ENCODE assay signal across 26 mouse cellular contexts in genomic region chr1:53704164-53704563, GRCm38 (mm10). TPM values are rescaled to one million over a fixed set of nuclear protein-coding genes. Genes with fewer than 3 reads are reported as not detected.
A peak's percentile ranks its signal among the peaks of the same experiment; 100 is the strongest.
DNase-seq lines count a peak whose midpoint lies in the region; ATAC-seq and TF ChIP-seq lines count a peak whose summit lies in the region.
"Had no signal": no experiment of that assay in that cellular context is flagged by ENCODE, and none has a peak within 500 bp of the region (broad histone marks: within the 10 kb centered on the region; RNA-seq: fewer than 3 reads in every experiment).

No protein-coding gene starts in this region.

- H3K27me3 ChIP-seq in intestine, postnatal 0 days (replicated peaks; ENCODE audit: control insufficient read depth, insufficient read depth, low read length) = no peaks in the 10 kb centered on the region
- no peaks in the 10 kb centered on the region for H3K27me3 ChIP-seq in intestine, embryonic 15.5 days (replicated peaks)
- H3K27me3 ChIP-seq: embryonic facial prominence, embryonic 15.5 days; forebrain, embryonic 15.5 days; heart, embryonic 15.5 days; limb, embryonic 12.5 days; liver, embryonic 12.5 days; midbrain, embryonic 13.5 days; Patski had no signal

- H3K9me3 ChIP-seq in intestine, postnatal 0 days (ENCODE audit: control insufficient read depth) = no peaks in the 10 kb centered on the region
- H3K9me3 ChIP-seq in intestine, embryonic 15.5 days = no peaks in the 10 kb centered on the region
- H3K9me3 ChIP-seq: embryonic facial prominence, embryonic 15.5 days; forebrain, embryonic 15.5 days; heart, embryonic 15.5 days; limb, embryonic 12.5 days; liver, embryonic 12.5 days; midbrain, embryonic 13.5 days had no signal

- ATAC-seq in intestine, postnatal 0 days = no peak
- ATAC-seq in intestine, embryonic 15.5 days = no peak
- ATAC-seq: forebrain, embryonic 15.5 days; intestine, embryonic 16.5 days; liver, embryonic 12.5 days; midbrain, embryonic 13.5 days; Patski had no signal

- WGBS in intestine, postnatal 0 days = 91% methylated on average over 5 of the region's 5 CpGs
- 84% methylated on average over 5 of the region's 5 CpGs for WGBS in intestine, embryonic 15.5 days

- intact Hi-C loops in heart, postnatal 25 days (cut with DNase I) = no loop called here

- H3K4me2 ChIP-seq in intestine, postnatal 0 days (replicated peaks; ENCODE audit: low read depth) = no peak overlapping the region
- no peak overlapping the region for H3K4me2 ChIP-seq in intestine, embryonic 15.5 days (replicated peaks)
- H3K4me2 ChIP-seq: embryonic facial prominence, embryonic 15.5 days; forebrain, embryonic 15.5 days; heart, embryonic 15.5 days; hindbrain, embryonic 14.5 days; limb, embryonic 12.5 days; liver, embryonic 12.5 days; midbrain, embryonic 13.5 days had no signal

- peak; percentile 30 for DNase-seq in thymus, postnatal 4 days
- no peak for DNase-seq in thymus, postnatal 0 days (ENCODE audit: low spot score)
- peak; percentile 14 for DNase-seq in T-cell, adult 2 months (ENCODE audit: low spot score)
- no peak for DNase-seq in Muller cell, postnatal 12 days (ENCODE audit: inconsistent ontology term)
- DNase-seq in gastrocnemius, postnatal 25 days = no peak
- no peak for DNase-seq in heart, postnatal 25 days (ENCODE audit: low spot score)
- DNase-seq: adrenal gland, postnatal 14 days; cerebellum, adult 9-10 months; heart, postnatal 4 days; lung, adult 2 months; lung, postnatal 14 days; right cerebral cortex, postnatal 25 days; thymus, adult 18-20 months had no signal

- TF ChIP-seq CTCF in intestine, postnatal 0 days (IDR thresholded peaks at IDR 0.05; ENCODE audit: low read depth) = peak; percentile 28; the same call in 1 of the 2 replicates

- H3K36me3 ChIP-seq in intestine, postnatal 0 days (ENCODE audit: control insufficient read depth, insufficient read depth) = no peaks in the 10 kb centered on the region
- H3K36me3 ChIP-seq in intestine, embryonic 15.5 days = no peaks in the 10 kb centered on the region
- H3K36me3 ChIP-seq: embryonic facial prominence, embryonic 15.5 days; forebrain, embryonic 15.5 days; heart, embryonic 15.5 days; limb, embryonic 12.5 days; liver, embryonic 12.5 days; midbrain, embryonic 13.5 days had no signal

- no peak overlapping the region for H3K27ac ChIP-seq in intestine, postnatal 0 days (ENCODE audit: low read depth, low read length)
- H3K27ac ChIP-seq in intestine, embryonic 15.5 days = no peak overlapping the region
- H3K27ac ChIP-seq: embryonic facial prominence, embryonic 15.5 days; forebrain, embryonic 15.5 days; heart, embryonic 15.5 days; hindbrain, embryonic 14.5 days; limb, embryonic 12.5 days; liver, embryonic 12.5 days; midbrain, embryonic 13.5 days had no signal

- H3K4me3 ChIP-seq in intestine, postnatal 0 days (ENCODE audit: low read depth, low read length) = no peak overlapping the region
- H3K4me3 ChIP-seq in intestine, embryonic 15.5 days (replicated peaks) = no peak overlapping the region
- H3K4me3 ChIP-seq: embryonic facial prominence, embryonic 15.5 days; forebrain, embryonic 15.5 days; heart, embryonic 15.5 days; limb, embryonic 12.5 days; liver, embryonic 12.5 days; midbrain, embryonic 13.5 days had no signal

- H3K4me1 ChIP-seq in intestine, postnatal 0 days (replicated peaks; ENCODE audit: control insufficient read depth, insufficient read depth, low read length) = peaks cover 5% of the 10 kb centered on the region; the same call in 1 of the 2 replicates
- H3K4me1 ChIP-seq in intestine, embryonic 15.5 days (replicated peaks) = no peaks in the 10 kb centered on the region
- H3K4me1 ChIP-seq: limb, embryonic 12.5 days had no signal

- H3K9ac ChIP-seq in intestine, postnatal 0 days (ENCODE audit: low read depth, low read length) = no peak overlapping the region
- no peak overlapping the region for H3K9ac ChIP-seq in intestine, embryonic 15.5 days
- H3K9ac ChIP-seq: embryonic facial prominence, embryonic 15.5 days; forebrain, embryonic 15.5 days; heart, embryonic 15.5 days; hindbrain, embryonic 14.5 days; limb, embryonic 12.5 days; liver, embryonic 12.5 days; midbrain, embryonic 13.5 days had no signal

RNA-seq across cellular contexts. Expression of gene Dnah7a, which starts 2.4 kb away (rescaled TPM):
- polyA plus RNA-seq in intestine, postnatal 0 days (2015; fragmentation: Nextera tagmentation; extraction: Ambion mirVana) = 0.14 and 0.37 TPM in 2 replicates
- 0.40 and 0.82 TPM in 2 replicates for polyA plus RNA-seq in intestine, embryonic 15.5 days (2015; fragmentation: Nextera tagmentation; extraction: Ambion mirVana)
- 0.08 and 0.36 TPM in 2 replicates for polyA plus RNA-seq in thymus, postnatal 0 days (2015; fragmentation: Nextera tagmentation; extraction: Ambion mirVana)
- not detected for total RNA-seq in gastrocnemius, postnatal 25 days (2021)
- not detected for total RNA-seq in heart, postnatal 25 days (2021)
- total RNA-seq: megakaryocyte, adult 5-6 weeks had no signal
- polyA plus RNA-seq: liver, embryonic 12.5 days; spleen, adult 2 months had no signal

Comparison
In these comparisons a context has a peak if more than half of its experiments do, and no peak if none do; other contexts are left out.
1. DNase-seq: peak in thymus, postnatal 4 days (single experiment) and T-cell, adult 2 months (single experiment); none in thymus, postnatal 0 days (single experiment), Muller cell, postnatal 12 days (single experiment), gastrocnemius, postnatal 25 days (single experiment) and heart, postnatal 25 days (single experiment).